Mouse (Mus musculus) bone marrow, adult 2 months (tissue): Measurements from ENCODE around the gene Fbxo6.

Experiments
- CTCF ChIP-seq: fragments of 200-500 bp; IDR thresholded peaks from 2 replicates; pipeline ENCODE4 v1.5.1; 2011; ENCODE audit warnings: low read length, control low read depth; ENCODE audit not compliant: control insufficient read depth, insufficient read depth
- POLR2A ChIP-seq: fragments of 200-500 bp; IDR thresholded peaks from 2 replicates; pipeline ENCODE4 v1.6.1; 2011; ENCODE audit warnings: low read depth, mild to moderate bottlenecking, control low read depth, low read length, borderline replicate concordance; ENCODE audit not compliant: control insufficient read depth

GRCm38 (mm10) chr4:148149540-148149939 is 2.4 kb downstream of the Fbxo6 start:
- TF ChIP-seq CTCF (no peak), POLR2A (no peak)
